20 mouse cellular contexts compared by ENCODE assay signal in genomic region chr6:124646394-124646793, GRCm38 (mm10). TPM values are rescaled to one million over a fixed set of nuclear protein-coding genes. Genes with fewer than 3 reads are reported as not detected.
A peak's percentile ranks its signal among the peaks of the same experiment; 100 is the strongest.
DNase-seq lines count a peak whose midpoint lies in the region; ATAC-seq lines count a peak whose summit lies in the region.
"Had no signal": no experiment of that assay in that cellular context is flagged by ENCODE, and none has a peak within 500 bp of the region (broad histone marks: within the 10 kb centered on the region; RNA-seq: fewer than 3 reads in every experiment).

No protein-coding gene starts in this region.

- intact Hi-C loops in gastrocnemius, postnatal 14 days (cut with DNase I; ENCODE audit: low total_unique reads) = no loop called here

- peak; percentile 63 for DNase-seq in c-Kit-positive CD71-positive TER-119-negative erythroid progenitor cells, embryonic 14.5 days (ENCODE audit: low read depth)
- peak; percentile 62 for DNase-seq in liver
- DNase-seq in hindbrain, embryonic 11.5 days (ENCODE audit: low spot score) = no peak
- DNase-seq in lung, postnatal 10 days = no peak
- DNase-seq in gastrocnemius, postnatal 14 days = no peak
- DNase-seq: cerebellum, adult 9-10 months; gastrocnemius, postnatal 10 days; heart, postnatal 14 days; kidney, adult 18-20 months; kidney, postnatal 14 days; lung, embryonic 14.5 days; right cerebral cortex, adult 18-20 months; thymus, adult 18-20 months had no signal

- 71% methylated on average over 1 of the region's 1 CpGs for WGBS in stomach, embryonic 15.5 days
- WGBS in hindbrain, embryonic 11.5 days = 75% methylated on average over 1 of the region's 1 CpGs

- no peaks in the 10 kb centered on the region for H3K4me1 ChIP-seq in stomach, embryonic 15.5 days
- no peaks in the 10 kb centered on the region for H3K4me1 ChIP-seq in hindbrain, embryonic 11.5 days (replicated peaks; ENCODE audit: control insufficient read depth, insufficient read depth, low read length)
- H3K4me1 ChIP-seq: hindbrain, embryonic 15.5 days had no signal

- H3K4me2 ChIP-seq in stomach, embryonic 15.5 days = no peak overlapping the region
- no peak overlapping the region for H3K4me2 ChIP-seq in hindbrain, embryonic 11.5 days (replicated peaks; ENCODE audit: low read depth, low read length)
- H3K4me2 ChIP-seq: hindbrain, embryonic 15.5 days; lung, embryonic 14.5 days had no signal

- H3K36me3 ChIP-seq in stomach, embryonic 15.5 days = no peaks in the 10 kb centered on the region
- H3K36me3 ChIP-seq in hindbrain, embryonic 11.5 days (ENCODE audit: control insufficient read depth, insufficient read depth, low read length) = no peaks in the 10 kb centered on the region
- H3K36me3 ChIP-seq: hindbrain, embryonic 15.5 days had no signal

- no peaks in the 10 kb centered on the region for H3K9me3 ChIP-seq in stomach, embryonic 15.5 days
- no peaks in the 10 kb centered on the region for H3K9me3 ChIP-seq in hindbrain, embryonic 11.5 days (ENCODE audit: control insufficient read depth, low read length)
- H3K9me3 ChIP-seq: hindbrain, embryonic 15.5 days had no signal

- peak; percentile 51; the same call in 1 of the 2 replicates for ATAC-seq in megakaryocyte, adult 5-6 weeks (ENCODE audit: poor library complexity, severe bottlenecking)
- ATAC-seq in stomach, embryonic 15.5 days (ENCODE audit: insufficient read depth, low FRiP score, low read depth) = peak; percentile 73; the same call in 1 of the 2 replicates
- ATAC-seq in hindbrain, embryonic 11.5 days (ENCODE audit: low FRiP score) = no peak
- ATAC-seq: midbrain, embryonic 16.5 days had no signal

- H3K9ac ChIP-seq in stomach, embryonic 15.5 days = no peak overlapping the region
- H3K9ac ChIP-seq in hindbrain, embryonic 11.5 days (ENCODE audit: low read depth, low read length) = no peak overlapping the region
- H3K9ac ChIP-seq: hindbrain, embryonic 15.5 days; lung, embryonic 14.5 days had no signal

- no peaks in the 10 kb centered on the region for H3K27me3 ChIP-seq in stomach, embryonic 15.5 days (replicated peaks)
- H3K27me3 ChIP-seq in hindbrain, embryonic 11.5 days (ENCODE audit: control insufficient read depth, insufficient read depth, low read length) = no peaks in the 10 kb centered on the region
- H3K27me3 ChIP-seq: hindbrain, embryonic 15.5 days; megakaryocyte, embryonic 14.5 days had no signal

- H3K27ac ChIP-seq in stomach, embryonic 15.5 days = no peak overlapping the region
- no peak overlapping the region for H3K27ac ChIP-seq in hindbrain, embryonic 11.5 days (ENCODE audit: low read depth, low read length)
- H3K27ac ChIP-seq: hindbrain, embryonic 15.5 days had no signal

- no peak overlapping the region for H3K4me3 ChIP-seq in stomach, embryonic 15.5 days (replicated peaks)
- no peak overlapping the region for H3K4me3 ChIP-seq in hindbrain, embryonic 11.5 days (ENCODE audit: low read depth, low read length)
- H3K4me3 ChIP-seq: hindbrain, embryonic 15.5 days; megakaryocyte, embryonic 14.5 days had no signal

RNA-seq across cellular contexts. Expression of gene C1s2, which starts 10.5 kb away (rescaled TPM):
- total RNA-seq in megakaryocyte, adult 5-6 weeks (2015) = not detected in 2 replicates
- 0.16 TPM in 1 of 2 replicates, not detected in the other for total RNA-seq in megakaryocyte, adult 5-6 weeks (2017)
- 0.06 and 0.13 TPM in 2 replicates for polyA plus RNA-seq in stomach, embryonic 15.5 days (2015; fragmentation: Nextera tagmentation; extraction: Ambion mirVana)
- 0.10 TPM in 1 of 2 replicates, not detected in the other for polyA plus RNA-seq in hindbrain, embryonic 11.5 days (2014; fragmentation: Nextera tagmentation; extraction: Ambion mirVana)
- total RNA-seq in gastrocnemius, postnatal 14 days (2021) = under 1 TPM; 0.78 to 0.96 TPM
- polyA plus RNA-seq: forebrain, embryonic 11.5 days; limb, embryonic 11.5 days; lung, embryonic 14.5 days had no signal

RNA-seq across cellular contexts. Expression of gene Lpcat3, which starts 16.4 kb away (rescaled TPM):
- 32.8 and 48.3 TPM in 2 replicates for total RNA-seq in megakaryocyte, adult 5-6 weeks (2015)
- 22.4 and 24.8 TPM in 2 replicates for total RNA-seq in megakaryocyte, adult 5-6 weeks (2017)
- polyA plus RNA-seq in stomach, embryonic 15.5 days (2015; fragmentation: Nextera tagmentation; extraction: Ambion mirVana) = 79.3 and 85.3 TPM in 2 replicates
- 37.5 and 43.2 TPM in 2 replicates for polyA plus RNA-seq in hindbrain, embryonic 11.5 days (2014; fragmentation: Nextera tagmentation; extraction: Ambion mirVana)
- total RNA-seq in gastrocnemius, postnatal 14 days (2021) = 10 to 100 TPM; 26.3 to 32.3 TPM

Comparison
In these comparisons a context has a peak if more than half of its experiments do, and no peak if none do; other contexts are left out.
1. DNase-seq: peak in c-Kit-positive CD71-positive TER-119-negative erythroid progenitor cells, embryonic 14.5 days (single experiment) and liver (single experiment); none in hindbrain, embryonic 11.5 days (single experiment), lung, postnatal 10 days (single experiment) and gastrocnemius, postnatal 14 days (single experiment).